Mouse (Mus musculus): ENCODE data around the gene Ppp1cc. TPM values are rescaled to one million over a fixed set of nuclear protein-coding genes. Genes with fewer than 3 reads are reported as not detected.

Ppp1cc gene
- polyA plus RNA-seq (2014; fragmentation: Nextera tagmentation; extraction: Ambion mirVana) = 200 and 229 TPM in 2 replicates

DNA sequence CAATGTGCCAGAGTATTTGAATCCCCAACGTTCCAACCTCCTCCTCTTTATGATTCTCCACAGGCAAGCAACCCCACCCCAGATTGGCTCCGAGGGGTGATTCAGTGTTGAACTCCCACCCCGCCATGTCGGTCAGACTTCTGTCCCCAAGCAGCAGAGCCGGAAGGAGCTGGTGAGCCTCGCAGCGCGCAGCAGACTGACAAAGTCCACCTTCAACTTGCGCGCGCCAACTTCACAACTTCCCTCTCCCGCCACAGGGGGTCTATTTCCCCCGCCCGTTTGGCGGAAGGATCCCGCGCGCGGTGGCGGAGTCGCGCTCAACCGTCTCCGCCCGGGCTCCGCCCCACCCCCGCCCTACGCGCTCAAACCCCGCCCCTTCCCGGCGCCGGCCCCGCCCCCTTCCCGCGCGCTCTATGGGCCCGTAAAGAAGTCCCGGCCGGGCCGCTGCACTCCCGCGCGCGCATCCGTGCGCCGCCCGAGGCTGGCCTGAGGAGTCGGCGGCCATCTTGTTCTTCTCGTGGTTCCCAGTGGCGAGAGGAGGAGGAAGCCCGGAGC is at the start of gene Ppp1cc:
Gene Ppp1cc (plus strand): TSS at position 452 of the 555 bp plus-strand sequence.
- under 1% methylated on average over 54 of the region's 54 CpGs for WGBS
- DNase-seq (ENCODE audit: low spot score) = peak; percentile 94
- Histone ChIP-seq H3K9me3 (ENCODE audit: control insufficient read depth, low read length) (no peaks in the 10 kb centered on the region), H3K4me1 (replicated peaks; ENCODE audit: control insufficient read depth, insufficient read depth, low read length) (peaks cover 37% of the 10 kb centered on the region), H3K27ac (peak within 1 kb of the TSS; percentile 88), H3K4me2 (replicated peaks) (peak within 1 kb of the TSS; percentile 69), H3K9ac (peak within 1 kb of the TSS; percentile 94), H3K4me3 (replicated peaks; ENCODE audit: low read length) (peak within 1 kb of the TSS; percentile 76), H3K36me3 (replicated peaks; ENCODE audit: control insufficient read depth, insufficient read depth) (0 out of 2 replicates have a peak, but pooled peaks cover 9% of the 10 kb centered on the region), H3K27me3 (ENCODE audit: control insufficient read depth, insufficient read depth, low read length) (no peaks in the 10 kb centered on the region)
- ATAC-seq (ENCODE audit: low FRiP score) = peak; percentile 92

DNA sequence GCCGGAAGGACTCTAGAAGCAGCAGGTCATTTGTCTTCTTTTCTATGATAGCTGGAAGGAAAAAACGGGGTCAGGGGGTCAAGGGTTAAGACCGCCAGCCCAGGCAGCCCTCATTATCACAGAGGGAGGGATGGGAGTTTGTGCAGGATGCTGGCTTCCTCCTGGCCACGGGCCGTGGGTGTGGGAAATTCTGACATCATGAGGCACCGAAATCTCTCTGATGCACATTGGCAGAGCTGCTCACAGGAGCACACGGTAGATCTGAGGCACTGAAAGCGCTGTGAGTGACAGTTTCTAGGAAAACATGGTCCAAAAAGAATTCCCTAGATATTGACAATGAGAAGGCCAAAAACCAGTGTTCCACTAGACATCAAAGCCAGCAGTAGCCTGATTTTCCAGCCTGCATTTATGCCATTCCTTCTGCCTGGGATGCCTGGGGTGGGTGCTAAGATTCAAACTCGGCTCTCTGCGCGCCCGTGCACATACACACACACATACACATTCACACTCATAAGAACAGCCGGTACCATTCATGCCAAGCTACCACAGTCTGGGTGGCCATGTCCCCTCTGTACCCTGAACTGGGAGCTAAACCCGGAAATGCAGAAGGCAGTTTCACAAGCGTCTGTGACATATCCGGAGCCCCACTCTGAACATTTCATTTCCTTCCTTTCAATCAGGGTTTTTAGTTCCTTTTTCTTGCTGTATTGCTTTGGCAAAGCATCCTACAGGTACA is 48.6 kb upstream of the Ppp1cc start:
- no peak for DNase-seq (ENCODE audit: low spot score)
- 50% methylated on average over 16 of the region's 16 CpGs for WGBS
- H3K9me3 ChIP-seq (ENCODE audit: control insufficient read depth, low read length) = no peaks in the 10 kb centered on the region
- no peak for ATAC-seq (ENCODE audit: low FRiP score)
- H3K27ac ChIP-seq = no peak overlapping the region
- no peak overlapping the region for H3K4me3 ChIP-seq (replicated peaks; ENCODE audit: low read length)
- H3K27me3 ChIP-seq (ENCODE audit: control insufficient read depth, insufficient read depth, low read length) = no peaks in the 10 kb centered on the region
- no peaks in the 10 kb centered on the region for H3K36me3 ChIP-seq (replicated peaks; ENCODE audit: control insufficient read depth, insufficient read depth)
- no peak overlapping the region for H3K4me2 ChIP-seq (replicated peaks)
- no peaks in the 10 kb centered on the region for H3K4me1 ChIP-seq (replicated peaks; ENCODE audit: control insufficient read depth, insufficient read depth, low read length)
- H3K9ac ChIP-seq = no peak overlapping the region

DNA sequence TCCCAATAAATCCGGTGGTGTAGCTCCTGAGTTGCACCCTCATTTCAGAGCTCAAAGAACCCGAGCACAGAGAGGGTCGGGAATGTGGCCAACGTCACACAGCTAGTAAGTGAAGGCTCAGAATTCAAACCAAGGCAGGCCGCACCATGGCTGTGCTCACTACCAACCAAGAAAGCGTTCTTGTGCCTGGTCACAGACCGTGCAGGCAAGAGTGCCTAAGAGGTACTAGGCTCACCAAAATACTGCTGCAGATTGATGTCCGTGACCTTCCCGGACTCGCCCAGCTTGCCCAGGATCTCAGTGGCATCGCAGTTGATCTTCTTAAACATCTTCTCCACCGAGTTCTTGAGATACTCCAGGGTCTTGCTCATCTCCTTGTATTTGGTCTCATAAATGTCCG is 47.5 kb upstream of the Ppp1cc start:
- Histone ChIP-seq H3K9ac (no peak overlapping the region), H3K27ac (no peak overlapping the region), H3K4me3 (replicated peaks; ENCODE audit: low read length) (no peak overlapping the region), H3K9me3 (ENCODE audit: control insufficient read depth, low read length) (no peaks in the 10 kb centered on the region), H3K4me1 (replicated peaks; ENCODE audit: control insufficient read depth, insufficient read depth, low read length) (no peaks in the 10 kb centered on the region), H3K27me3 (ENCODE audit: control insufficient read depth, insufficient read depth, low read length) (no peaks in the 10 kb centered on the region), H3K36me3 (replicated peaks; ENCODE audit: control insufficient read depth, insufficient read depth) (no peaks in the 10 kb centered on the region), H3K4me2 (replicated peaks) (no peak overlapping the region)
- no peak for ATAC-seq (ENCODE audit: low FRiP score)
- 95% methylated on average over 13 of the region's 13 CpGs for WGBS
- DNase-seq (ENCODE audit: low spot score) = no peak

DNA sequence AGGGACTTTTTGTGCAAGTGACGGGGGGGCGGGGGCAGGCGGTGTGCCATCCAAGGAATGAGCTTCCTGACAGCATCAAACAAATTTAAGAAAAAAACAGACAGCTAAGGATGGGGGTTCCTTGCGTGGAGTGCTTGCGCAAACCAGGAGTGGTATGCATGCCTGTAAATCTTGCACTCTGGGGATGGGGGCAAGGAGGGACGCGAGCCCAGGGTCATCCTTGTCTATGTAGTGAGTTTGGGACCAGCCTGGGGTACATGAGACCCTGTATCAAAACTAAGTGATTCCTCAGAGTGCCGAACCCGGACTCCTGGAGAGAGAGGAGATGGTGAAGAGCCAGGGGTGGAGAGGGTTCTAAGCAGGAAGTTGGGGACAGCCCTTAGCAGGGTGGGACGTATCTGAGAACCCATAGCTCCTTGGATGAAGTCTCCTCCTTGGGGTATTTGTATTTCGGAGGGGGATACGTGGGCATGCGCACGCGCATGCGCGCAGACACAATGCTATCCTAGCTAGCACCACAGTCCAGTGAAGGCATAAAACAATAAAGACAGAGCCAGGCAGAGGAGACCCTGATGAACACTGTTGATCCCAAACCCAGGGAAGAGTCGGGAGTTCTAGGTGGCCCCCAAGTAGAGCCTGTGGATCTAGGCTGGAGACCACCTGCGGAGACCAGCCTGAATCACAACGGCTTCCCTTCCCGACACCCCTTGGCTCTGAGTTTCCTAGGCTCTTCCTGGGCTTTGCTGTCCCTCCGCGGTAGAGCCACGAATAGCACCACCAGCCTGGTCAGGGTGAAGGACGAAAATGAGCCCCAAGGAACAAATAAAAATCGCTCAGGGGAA is 46.8 kb upstream of the Ppp1cc start:
- H3K4me1 ChIP-seq (replicated peaks; ENCODE audit: control insufficient read depth, insufficient read depth, low read length) = no peaks in the 10 kb centered on the region
- no peak for DNase-seq (ENCODE audit: low spot score)
- H3K4me2 ChIP-seq (replicated peaks) = no peak overlapping the region
- no peak for ATAC-seq (ENCODE audit: low FRiP score)
- no peak overlapping the region for H3K4me3 ChIP-seq (replicated peaks; ENCODE audit: low read length)
- no peaks in the 10 kb centered on the region for H3K27me3 ChIP-seq (ENCODE audit: control insufficient read depth, insufficient read depth, low read length)
- H3K27ac ChIP-seq = no peak overlapping the region
- no peaks in the 10 kb centered on the region for H3K36me3 ChIP-seq (replicated peaks; ENCODE audit: control insufficient read depth, insufficient read depth)
- no peak overlapping the region for H3K9ac ChIP-seq
- no peaks in the 10 kb centered on the region for H3K9me3 ChIP-seq (ENCODE audit: control insufficient read depth, low read length)
- 70% methylated on average over 26 of the region's 26 CpGs for WGBS

DNA sequence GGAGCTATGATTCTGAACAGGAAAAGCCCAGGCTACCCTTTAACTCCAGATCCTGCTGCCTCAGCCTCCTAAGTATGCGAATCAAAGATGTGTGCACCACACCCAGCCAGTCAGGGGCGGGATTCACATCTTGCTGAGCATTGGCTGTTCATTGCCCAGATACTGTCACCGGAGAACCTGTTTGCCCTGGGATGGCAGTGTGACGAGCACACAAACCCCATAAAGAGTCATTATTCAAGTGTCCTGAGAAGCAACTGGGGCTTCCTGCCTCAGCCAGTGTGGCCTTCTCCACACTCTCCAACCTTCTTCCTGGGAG is 46.2 kb upstream of the Ppp1cc start:
- Histone ChIP-seq H3K27ac (no peak overlapping the region), H3K9ac (no peak overlapping the region), H3K27me3 (ENCODE audit: control insufficient read depth, insufficient read depth, low read length) (no peaks in the 10 kb centered on the region), H3K4me1 (replicated peaks; ENCODE audit: control insufficient read depth, insufficient read depth, low read length) (no peaks in the 10 kb centered on the region), H3K36me3 (replicated peaks; ENCODE audit: control insufficient read depth, insufficient read depth) (no peaks in the 10 kb centered on the region), H3K4me2 (replicated peaks) (no peak overlapping the region), H3K9me3 (ENCODE audit: control insufficient read depth, low read length) (no peaks in the 10 kb centered on the region), H3K4me3 (replicated peaks; ENCODE audit: low read length) (no peak overlapping the region)
- no peak for DNase-seq (ENCODE audit: low spot score)
- ATAC-seq (ENCODE audit: low FRiP score) = no peak
- WGBS = 65% methylated on average over 4 of the region's 4 CpGs

DNA sequence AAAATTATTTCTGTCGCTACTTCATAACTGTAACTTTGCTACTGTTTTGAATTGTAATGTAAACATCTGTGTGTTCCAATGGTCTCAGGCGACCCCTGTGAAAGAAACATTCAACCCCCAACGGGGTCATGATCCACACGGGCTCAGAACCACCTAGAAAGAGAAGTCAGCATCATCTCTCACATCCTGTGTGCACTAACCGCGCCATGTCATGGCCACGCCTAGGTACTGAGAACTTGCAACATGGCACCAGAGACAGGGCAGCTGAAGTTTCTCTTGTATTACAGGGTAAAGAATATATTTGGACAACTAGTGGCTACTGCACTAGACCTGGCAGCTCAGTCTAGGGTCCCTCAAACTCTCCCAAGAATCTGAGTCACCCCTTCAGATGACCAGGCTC is 44.6 kb upstream of the Ppp1cc start:
- H3K27ac ChIP-seq = no peak overlapping the region
- no peak overlapping the region for H3K4me2 ChIP-seq (replicated peaks)
- no peaks in the 10 kb centered on the region for H3K4me1 ChIP-seq (replicated peaks; ENCODE audit: control insufficient read depth, insufficient read depth, low read length)
- DNase-seq (ENCODE audit: low spot score) (no peak), ATAC-seq (ENCODE audit: low FRiP score) (no peak)
- no peak overlapping the region for H3K4me3 ChIP-seq (replicated peaks; ENCODE audit: low read length)
- no peaks in the 10 kb centered on the region for H3K27me3 ChIP-seq (ENCODE audit: control insufficient read depth, insufficient read depth, low read length)
- no peaks in the 10 kb centered on the region for H3K36me3 ChIP-seq (replicated peaks; ENCODE audit: control insufficient read depth, insufficient read depth)
- no peaks in the 10 kb centered on the region for H3K9me3 ChIP-seq (ENCODE audit: control insufficient read depth, low read length)
- H3K9ac ChIP-seq = no peak overlapping the region
- WGBS = 82% methylated on average over 7 of the region's 7 CpGs

DNA sequence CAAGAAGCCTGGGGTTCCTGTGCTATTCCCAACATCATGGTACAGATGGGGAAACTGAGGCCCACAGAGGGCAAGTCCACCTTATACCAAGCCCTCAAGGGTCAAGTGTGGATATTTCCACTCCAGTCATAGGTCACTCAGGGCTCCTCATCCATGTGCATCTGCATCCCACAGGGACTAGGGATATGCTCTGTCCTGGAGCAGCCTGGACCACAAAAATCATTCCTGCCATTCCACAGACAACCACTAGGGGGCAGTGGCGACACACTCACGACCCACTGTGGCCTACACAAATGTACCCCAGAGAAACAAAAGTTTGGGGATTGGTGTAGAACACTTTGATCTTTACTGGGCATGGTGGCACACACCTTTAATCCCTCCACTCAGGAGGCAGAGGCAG is 43.9 kb upstream of the Ppp1cc start:
- Histone ChIP-seq H3K4me2 (replicated peaks) (no peak overlapping the region), H3K4me1 (replicated peaks; ENCODE audit: control insufficient read depth, insufficient read depth, low read length) (no peaks in the 10 kb centered on the region), H3K27ac (no peak overlapping the region), H3K27me3 (ENCODE audit: control insufficient read depth, insufficient read depth, low read length) (no peaks in the 10 kb centered on the region), H3K4me3 (replicated peaks; ENCODE audit: low read length) (no peak overlapping the region), H3K9me3 (ENCODE audit: control insufficient read depth, low read length) (no peaks in the 10 kb centered on the region), H3K36me3 (replicated peaks; ENCODE audit: control insufficient read depth, insufficient read depth) (no peaks in the 10 kb centered on the region), H3K9ac (no peak overlapping the region)
- no peak for ATAC-seq (ENCODE audit: low FRiP score)
- peak; percentile 63 for DNase-seq (ENCODE audit: low spot score)
- 3% methylated on average over 2 of the region's 2 CpGs for WGBS

DNA sequence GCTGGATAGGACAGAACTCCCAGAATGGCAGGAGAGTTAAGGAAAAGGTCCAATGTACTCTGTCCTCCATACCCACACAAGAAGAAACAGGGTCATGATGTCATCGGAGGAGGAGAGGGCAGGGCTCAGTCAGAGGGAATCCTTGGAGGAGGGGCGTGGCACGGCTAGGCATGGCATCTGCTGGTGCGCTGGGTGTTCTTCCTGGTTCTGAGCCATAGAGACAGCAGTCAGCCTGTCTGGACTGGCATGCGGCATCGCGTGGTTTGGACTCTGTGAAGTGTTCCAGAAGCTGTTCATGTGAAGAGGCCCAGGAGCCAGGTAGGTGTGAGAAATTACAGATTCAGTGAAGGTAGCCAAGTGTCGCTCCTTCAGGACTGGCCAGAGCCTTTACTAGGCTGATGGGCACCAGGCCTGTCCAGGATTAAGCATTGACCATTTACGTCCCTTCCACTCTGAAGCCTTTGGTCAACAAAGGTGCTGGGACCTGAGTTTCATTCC is 42.8 kb upstream of the Ppp1cc start:
- no peak overlapping the region for H3K4me3 ChIP-seq (replicated peaks; ENCODE audit: low read length)
- H3K9ac ChIP-seq = no peak overlapping the region
- H3K36me3 ChIP-seq (replicated peaks; ENCODE audit: control insufficient read depth, insufficient read depth) = no peaks in the 10 kb centered on the region
- no peaks in the 10 kb centered on the region for H3K4me1 ChIP-seq (replicated peaks; ENCODE audit: control insufficient read depth, insufficient read depth, low read length)
- no peak for ATAC-seq (ENCODE audit: low FRiP score)
- H3K27me3 ChIP-seq (ENCODE audit: control insufficient read depth, insufficient read depth, low read length) = no peaks in the 10 kb centered on the region
- H3K27ac ChIP-seq = no peak overlapping the region
- 95% methylated on average over 9 of the region's 9 CpGs for WGBS
- no peak overlapping the region for H3K4me2 ChIP-seq (replicated peaks)
- H3K9me3 ChIP-seq (ENCODE audit: control insufficient read depth, low read length) = no peaks in the 10 kb centered on the region
- no peak for DNase-seq (ENCODE audit: low spot score)

DNA sequence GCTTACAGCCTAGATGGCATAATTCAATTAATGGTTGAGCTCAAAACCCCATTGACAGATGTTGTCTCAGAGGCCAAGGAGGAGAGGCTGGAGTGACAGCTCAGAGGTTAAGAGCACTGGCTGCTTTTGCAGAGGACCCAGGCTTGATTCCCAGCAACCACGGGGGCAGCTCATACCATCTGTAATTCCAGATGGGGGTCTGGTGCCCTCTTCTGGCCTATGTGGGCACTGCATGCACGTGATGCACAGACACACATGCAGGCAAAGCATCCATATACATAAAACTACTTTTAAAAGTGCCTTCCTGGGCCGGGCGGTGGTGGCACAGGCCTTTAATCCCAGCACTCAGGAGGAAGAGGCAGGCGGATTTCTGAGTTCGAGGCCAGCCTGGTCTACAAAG is 41.8 kb upstream of the Ppp1cc start:
- Histone ChIP-seq H3K4me2 (replicated peaks) (no peak overlapping the region), H3K27ac (no peak overlapping the region), H3K36me3 (replicated peaks; ENCODE audit: control insufficient read depth, insufficient read depth) (no peaks in the 10 kb centered on the region), H3K4me1 (replicated peaks; ENCODE audit: control insufficient read depth, insufficient read depth, low read length) (no peaks in the 10 kb centered on the region), H3K9ac (no peak overlapping the region), H3K9me3 (ENCODE audit: control insufficient read depth, low read length) (no peaks in the 10 kb centered on the region), H3K4me3 (replicated peaks; ENCODE audit: low read length) (no peak overlapping the region), H3K27me3 (ENCODE audit: control insufficient read depth, insufficient read depth, low read length) (no peaks in the 10 kb centered on the region)
- ATAC-seq (ENCODE audit: low FRiP score) (no peak), DNase-seq (ENCODE audit: low spot score) (no peak)
- 87% methylated on average over 6 of the region's 6 CpGs for WGBS

Measured in hindbrain, embryonic 14.5 days (tissue).